Comparison of ENCODE assay signal across 16 mouse cellular contexts in the genomic region with DNA sequence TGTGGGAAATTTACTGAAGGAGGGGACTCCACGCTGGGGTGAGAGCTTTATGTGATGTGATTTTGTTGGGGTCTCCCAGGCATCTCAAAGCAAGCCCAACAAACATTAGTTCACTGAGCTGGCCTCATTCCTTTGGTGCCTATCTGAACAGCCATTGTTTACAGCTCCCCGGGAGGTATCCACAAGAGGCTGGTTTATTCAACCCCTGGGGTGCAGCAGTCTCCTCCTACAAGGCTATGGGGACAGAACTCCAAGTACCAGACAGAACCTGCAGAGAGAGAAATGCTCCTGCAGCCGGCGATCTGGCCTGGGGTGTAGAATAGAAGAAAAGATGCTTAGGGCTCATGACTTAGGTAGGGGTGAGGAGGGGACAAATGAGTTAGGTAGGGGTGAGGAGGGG. TPM values are rescaled to one million over a fixed set of nuclear protein-coding genes. Genes with fewer than 3 reads are reported as not detected.
DNase-seq lines count a peak whose midpoint lies in the region; ATAC-seq lines count a peak whose summit lies in the region.
"Had no signal": no experiment of that assay in that cellular context is flagged by ENCODE, and none has a peak within 500 bp of the region (broad histone marks: within the 10 kb centered on the region; RNA-seq: fewer than 3 reads in every experiment).

No protein-coding gene starts in this region.

- H3K4me1 ChIP-seq in heart, embryonic 15.5 days (replicated peaks), result peaks cover 67% of the 10 kb centered on the region
- H3K4me1 ChIP-seq in embryonic facial prominence, embryonic 13.5 days, result peaks cover 65% of the 10 kb centered on the region
- H3K4me1 ChIP-seq in hindbrain, embryonic 11.5 days (replicated peaks; ENCODE audit: control insufficient read depth, insufficient read depth, low read length), result peaks cover 9% of the 10 kb centered on the region
- H3K4me1 ChIP-seq in midbrain, embryonic 14.5 days (ENCODE audit: control insufficient read depth, insufficient read depth, low read length), result peaks cover 47% of the 10 kb centered on the region

- no peak overlapping the region for H3K4me3 ChIP-seq in heart, embryonic 15.5 days
- H3K4me3 ChIP-seq in embryonic facial prominence, embryonic 13.5 days, result no peak overlapping the region
- H3K4me3 ChIP-seq in hindbrain, embryonic 11.5 days (ENCODE audit: low read depth, low read length), result no peak overlapping the region
- H3K4me3 ChIP-seq in midbrain, embryonic 14.5 days (replicated peaks; ENCODE audit: low read depth, low read length), result no peak overlapping the region
- H3K4me3 ChIP-seq: intestine, embryonic 15.5 days; liver, embryonic 15.5 days had no signal

- no peak for DNase-seq in heart, postnatal 25 days (ENCODE audit: low spot score)
- DNase-seq in hindbrain, embryonic 11.5 days (ENCODE audit: low spot score), result no peak
- no peak for DNase-seq in midbrain, embryonic 14.5 days
- no peak for DNase-seq in cerebellum, adult 11-12 months
- no peak for DNase-seq in adrenal gland, postnatal 25 days
- DNase-seq: adrenal gland, adult 8-10 months; gastrocnemius, postnatal 25 days; thymus, postnatal 25 days had no signal

- H3K27ac ChIP-seq in heart, embryonic 15.5 days, result peak overlapping the region; percentile 85
- H3K27ac ChIP-seq in embryonic facial prominence, embryonic 13.5 days, result peak overlapping the region; percentile 48; the same call in 1 of the 2 replicates
- H3K27ac ChIP-seq in hindbrain, embryonic 11.5 days (ENCODE audit: low read depth, low read length), result 0 out of 2 replicates have a peak overlapping the region, but pooled peaks have one; percentile 39
- peak overlapping the region; percentile 97 for H3K27ac ChIP-seq in midbrain, embryonic 14.5 days (replicated peaks; ENCODE audit: low read depth, low read length)
- H3K27ac ChIP-seq: intestine, embryonic 15.5 days; liver, embryonic 15.5 days; macrophage had no signal

- no peak for ATAC-seq in heart, embryonic 15.5 days (replicated peaks; ENCODE audit: insufficient number of reproducible peaks, insufficient read depth, low FRiP score, low read depth)
- no peak for ATAC-seq in embryonic facial prominence, embryonic 13.5 days (ENCODE audit: insufficient number of reproducible peaks, insufficient read depth, low FRiP score, low TSS enrichment, low read depth)
- no peak for ATAC-seq in hindbrain, embryonic 11.5 days (ENCODE audit: low FRiP score)
- no peak for ATAC-seq in midbrain, embryonic 14.5 days (ENCODE audit: low FRiP score, low TSS enrichment)
- ATAC-seq: intestine, embryonic 15.5 days had no signal

- intact Hi-C loops in heart, postnatal 25 days (cut with DNase I), result no loop called here

- no peak overlapping the region for H3K9ac ChIP-seq in heart, embryonic 15.5 days
- no peak overlapping the region for H3K9ac ChIP-seq in embryonic facial prominence, embryonic 13.5 days
- H3K9ac ChIP-seq in hindbrain, embryonic 11.5 days (ENCODE audit: low read depth, low read length), result no peak overlapping the region
- no peak overlapping the region for H3K9ac ChIP-seq in midbrain, embryonic 14.5 days (replicated peaks; ENCODE audit: low read length)
- H3K9ac ChIP-seq: intestine, embryonic 15.5 days; liver, embryonic 15.5 days had no signal

- no peak overlapping the region for H3K4me2 ChIP-seq in heart, embryonic 15.5 days
- H3K4me2 ChIP-seq in embryonic facial prominence, embryonic 13.5 days, result no peak overlapping the region
- H3K4me2 ChIP-seq in hindbrain, embryonic 11.5 days (replicated peaks; ENCODE audit: low read depth, low read length), result no peak overlapping the region
- H3K4me2 ChIP-seq in midbrain, embryonic 14.5 days (ENCODE audit: low read length), result no peak overlapping the region
- H3K4me2 ChIP-seq: intestine, embryonic 15.5 days; liver, embryonic 15.5 days had no signal

- no peaks in the 10 kb centered on the region for H3K9me3 ChIP-seq in heart, embryonic 15.5 days (replicated peaks)
- no peaks in the 10 kb centered on the region for H3K9me3 ChIP-seq in embryonic facial prominence, embryonic 13.5 days
- H3K9me3 ChIP-seq in hindbrain, embryonic 11.5 days (ENCODE audit: control insufficient read depth, low read length), result no peaks in the 10 kb centered on the region
- no peaks in the 10 kb centered on the region for H3K9me3 ChIP-seq in midbrain, embryonic 14.5 days (ENCODE audit: control insufficient read depth, low read length)
- H3K9me3 ChIP-seq: intestine, embryonic 15.5 days; liver, embryonic 15.5 days had no signal

- 46% methylated on average over 4 of the region's 4 CpGs for WGBS in heart, embryonic 15.5 days
- whole genome bisulfite sequencing in embryonic facial prominence, embryonic 13.5 days, result 9% methylated on average over 4 of the region's 4 CpGs
- 10% methylated on average over 4 of the region's 4 CpGs for WGBS in hindbrain, embryonic 11.5 days
- WGBS in midbrain, embryonic 14.5 days, result 17% methylated on average over 4 of the region's 4 CpGs

- no peaks in the 10 kb centered on the region for H3K27me3 ChIP-seq in heart, embryonic 15.5 days
- H3K27me3 ChIP-seq in embryonic facial prominence, embryonic 13.5 days, result no peaks in the 10 kb centered on the region
- H3K27me3 ChIP-seq in hindbrain, embryonic 11.5 days (ENCODE audit: control insufficient read depth, insufficient read depth, low read length), result no peaks in the 10 kb centered on the region
- no peaks in the 10 kb centered on the region for H3K27me3 ChIP-seq in midbrain, embryonic 14.5 days (ENCODE audit: control insufficient read depth, insufficient read depth, low read length)
- H3K27me3 ChIP-seq: intestine, embryonic 15.5 days had no signal

- no peaks in the 10 kb centered on the region for H3K36me3 ChIP-seq in heart, embryonic 15.5 days
- no peaks in the 10 kb centered on the region for H3K36me3 ChIP-seq in embryonic facial prominence, embryonic 13.5 days
- H3K36me3 ChIP-seq in hindbrain, embryonic 11.5 days (ENCODE audit: control insufficient read depth, insufficient read depth, low read length), result no peaks in the 10 kb centered on the region
- no peaks in the 10 kb centered on the region for H3K36me3 ChIP-seq in midbrain, embryonic 14.5 days (ENCODE audit: control insufficient read depth, insufficient read depth, low read length)
- H3K36me3 ChIP-seq: intestine, embryonic 15.5 days; liver, embryonic 15.5 days had no signal

RNA-seq across cellular contexts. Expression of a gene that starts 24.7 kb away (rescaled TPM):
- 1.2 and 1.3 TPM in 2 replicates for polyA plus RNA-seq in heart, embryonic 15.5 days (2015; fragmentation: Nextera tagmentation; extraction: Ambion mirVana)
- not detected for total RNA-seq in heart, postnatal 25 days (2021)
- polyA plus RNA-seq in embryonic facial prominence, embryonic 13.5 days (2015; fragmentation: Nextera tagmentation; extraction: Ambion mirVana), result 2.1 and 2.8 TPM in 2 replicates
- 2.0 and 3.2 TPM in 2 replicates for polyA plus RNA-seq in hindbrain, embryonic 11.5 days (2014; fragmentation: Nextera tagmentation; extraction: Ambion mirVana)
- polyA plus RNA-seq in midbrain, embryonic 14.5 days (2014; fragmentation: Nextera tagmentation; extraction: Ambion mirVana), result 4.9 and 6.6 TPM in 2 replicates
- 4.1 and 4.5 TPM in 2 replicates for total RNA-seq in adrenal gland, postnatal 25 days (2021)
- total RNA-seq: common myeloid progenitor, adult 5-6 weeks; gastrocnemius, postnatal 25 days; layer of hippocampus, adult 18-20 months; left cerebral cortex, postnatal 14 days had no signal
- polyA plus RNA-seq: macrophage had no signal

RNA-seq across cellular contexts. Expression of a gene that starts 30.6 kb away (rescaled TPM):
- polyA plus RNA-seq in heart, embryonic 15.5 days (2015; fragmentation: Nextera tagmentation; extraction: Ambion mirVana), result 41.2 and 48.0 TPM in 2 replicates
- total RNA-seq in heart, postnatal 25 days (2021), result 10 to 100 TPM; 35.2 to 37.8 TPM
- 49.2 and 50.9 TPM in 2 replicates for polyA plus RNA-seq in embryonic facial prominence, embryonic 13.5 days (2015; fragmentation: Nextera tagmentation; extraction: Ambion mirVana)
- 42.1 and 53.1 TPM in 2 replicates for polyA plus RNA-seq in hindbrain, embryonic 11.5 days (2014; fragmentation: Nextera tagmentation; extraction: Ambion mirVana)
- 45.7 and 46.4 TPM in 2 replicates for polyA plus RNA-seq in midbrain, embryonic 14.5 days (2014; fragmentation: Nextera tagmentation; extraction: Ambion mirVana)
- 33.9 and 55.8 TPM in 2 replicates for total RNA-seq in adrenal gland, postnatal 25 days (2021)

RNA-seq across cellular contexts. Expression of a gene that starts 48.3 kb away (rescaled TPM):
- polyA plus RNA-seq in heart, embryonic 15.5 days (2015; fragmentation: Nextera tagmentation; extraction: Ambion mirVana), result 60.4 and 60.6 TPM in 2 replicates
- 10 to 100 TPM in 1 of 2 experiments, 1 to 10 TPM in 1; 9.0 to 11.1 TPM for total RNA-seq in heart, postnatal 25 days (2021)
- polyA plus RNA-seq in embryonic facial prominence, embryonic 13.5 days (2015; fragmentation: Nextera tagmentation; extraction: Ambion mirVana), result 86.0 and 102 TPM in 2 replicates
- polyA plus RNA-seq in hindbrain, embryonic 11.5 days (2014; fragmentation: Nextera tagmentation; extraction: Ambion mirVana), result 47.3 and 52.8 TPM in 2 replicates
- polyA plus RNA-seq in midbrain, embryonic 14.5 days (2014; fragmentation: Nextera tagmentation; extraction: Ambion mirVana), result 16.2 and 23.9 TPM in 2 replicates
- total RNA-seq in adrenal gland, postnatal 25 days (2021), result 7.3 and 8.7 TPM in 2 replicates

RNA-seq across cellular contexts. Expression of a gene that starts 57.6 kb away (rescaled TPM):
- 6.7 and 8.3 TPM in 2 replicates for polyA plus RNA-seq in heart, embryonic 15.5 days (2015; fragmentation: Nextera tagmentation; extraction: Ambion mirVana)
- 10 to 100 TPM; 33.6 to 40.4 TPM for total RNA-seq in heart, postnatal 25 days (2021)
- polyA plus RNA-seq in embryonic facial prominence, embryonic 13.5 days (2015; fragmentation: Nextera tagmentation; extraction: Ambion mirVana), result 13.0 and 15.9 TPM in 2 replicates
- 18.6 and 22.2 TPM in 2 replicates for polyA plus RNA-seq in hindbrain, embryonic 11.5 days (2014; fragmentation: Nextera tagmentation; extraction: Ambion mirVana)
- polyA plus RNA-seq in midbrain, embryonic 14.5 days (2014; fragmentation: Nextera tagmentation; extraction: Ambion mirVana), result 37.0 and 49.7 TPM in 2 replicates
- 44.2 and 54.6 TPM in 2 replicates for total RNA-seq in adrenal gland, postnatal 25 days (2021)

Comparison
In these comparisons a context has a peak if more than half of its experiments do, and no peak if none do; other contexts are left out.
1. H3K27ac ChIP-seq: peak in every context shown above with its lines; median percentile 97 in midbrain, embryonic 14.5 days; 85 in heart, embryonic 15.5 days; 48 in embryonic facial prominence, embryonic 13.5 days; 39 in hindbrain, embryonic 11.5 days.